Mouse (Mus musculus) ovary, postnatal 14 days (tissue): ENCODE results near the gene Slc23a2.

Source experiments
- DNase-seq: peaks from one replicate; pipeline ENCODE4 v3.0.0; 2022; ENCODE audit warnings: low spot score

The Slc23a2 gene

GRCm38 (mm10) chr2:132134758-132135157 lies 10.2 kb downstream of the Slc23a2 start:
- no peak for DNase-seq

DNA sequence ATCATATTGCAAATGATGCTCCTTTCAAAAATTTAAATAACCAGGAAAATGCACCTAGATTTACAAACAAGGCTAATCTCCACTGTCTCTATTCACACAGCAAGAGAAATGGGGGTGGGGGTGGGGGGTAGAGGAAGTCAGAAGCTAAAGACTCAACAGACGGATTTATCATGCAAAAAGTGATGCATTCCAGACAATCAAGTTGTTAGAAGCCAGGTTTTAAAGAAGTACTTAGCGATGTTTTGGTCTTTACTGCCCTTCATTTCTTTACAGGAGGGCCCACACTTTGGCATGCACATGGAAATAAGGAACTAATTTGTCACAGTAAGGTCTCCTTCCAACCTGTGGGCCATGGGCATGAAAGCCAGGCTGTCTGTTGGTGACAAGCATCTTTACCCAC lies 11.5 kb downstream of the Slc23a2 start:
- DNase-seq, result no peak

GRCm38 (mm10) chr2:132131266-132131665 lies 13.6 kb downstream of the Slc23a2 start:
- no peak for DNase-seq

DNA sequence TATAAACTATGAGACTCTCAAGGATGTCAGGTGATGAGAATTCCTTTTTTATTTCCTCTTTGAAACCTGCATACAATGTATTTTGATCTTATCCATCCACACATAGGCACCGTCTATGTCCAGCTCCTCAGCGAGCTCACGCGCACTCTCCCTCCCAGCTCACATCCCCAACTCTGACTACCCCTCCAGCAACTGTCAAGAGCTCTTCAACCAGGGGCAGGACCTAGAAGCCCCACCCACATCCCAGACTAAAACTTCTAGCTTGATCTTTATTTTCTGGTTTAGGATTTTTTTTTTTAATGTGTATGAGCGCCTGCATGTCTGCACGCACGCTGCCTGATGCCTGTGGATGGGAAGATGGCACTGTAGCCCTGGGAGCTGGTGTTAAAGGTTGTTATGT lies 14.9 kb downstream of the Slc23a2 start:
- no peak for DNase-seq

DNA sequence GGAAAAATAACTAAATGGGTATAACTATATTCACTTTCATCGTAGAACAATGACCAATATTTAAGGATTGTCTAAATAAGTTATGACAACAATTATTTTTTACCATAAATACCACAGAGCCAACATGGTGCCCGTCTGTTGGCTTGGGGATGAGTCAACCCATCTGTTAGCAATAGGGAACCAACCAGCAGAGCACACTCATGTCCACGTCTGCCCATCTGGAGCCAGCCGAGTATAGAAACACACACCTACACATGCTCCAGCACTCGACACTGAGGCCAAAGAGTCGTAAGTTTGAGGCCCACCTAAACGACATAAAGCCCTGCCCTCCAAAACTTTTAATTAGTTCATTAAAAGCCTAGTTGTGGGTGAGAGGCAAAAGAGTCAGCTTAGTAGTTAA lies 15.7 kb downstream of the Slc23a2 start:
- DNase-seq, result no peak

GRCm38 (mm10) chr2:132127904-132128303 lies 17.0 kb downstream of the Slc23a2 start:
- no peak for DNase-seq

DNA sequence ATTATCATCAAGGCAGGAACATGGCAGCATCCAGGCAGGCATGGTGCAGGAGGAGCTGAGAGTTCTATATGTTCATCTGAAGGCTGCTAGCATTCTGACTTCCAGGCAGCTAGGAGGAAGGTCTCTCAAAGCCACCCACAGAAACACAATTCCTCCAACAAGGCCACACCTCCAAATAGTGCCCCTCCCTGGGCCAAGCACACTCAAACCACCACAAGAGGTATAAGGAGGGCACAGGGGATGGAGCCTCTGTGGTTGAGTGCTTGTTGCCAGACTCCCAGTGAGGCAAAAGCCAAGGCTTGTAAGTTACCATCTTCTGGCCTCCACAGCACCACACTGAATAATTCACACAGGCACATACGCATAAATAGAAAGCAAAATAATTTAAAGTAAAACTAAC lies 18.6 kb downstream of the Slc23a2 start:
- DNase-seq, result no peak

DNA sequence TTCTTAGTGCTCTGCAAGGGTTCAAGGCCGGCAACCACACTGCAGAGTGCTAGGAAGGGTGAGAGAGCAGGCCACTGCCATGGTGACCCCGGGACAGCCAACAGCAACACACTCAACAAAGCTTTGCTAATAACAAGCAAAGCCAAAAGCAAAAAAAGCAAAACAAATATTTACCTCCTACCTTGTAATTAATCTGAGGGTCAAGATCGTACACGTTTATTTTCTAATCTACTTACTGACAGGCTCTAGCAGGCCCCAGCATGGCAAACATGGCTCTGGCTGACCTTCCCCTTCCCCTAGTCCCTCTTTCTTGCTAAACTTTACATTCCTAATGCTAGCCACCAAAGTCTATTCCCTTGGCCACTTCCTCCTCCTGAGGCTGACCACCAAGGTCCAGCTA lies 21.8 kb downstream of the Slc23a2 start:
- DNase-seq, result no peak

- no peak for DNase-seq
These were observed 23.9 kb downstream of the Slc23a2 start for GRCm38 (mm10) chr2:132121050-132121449.

DNA sequence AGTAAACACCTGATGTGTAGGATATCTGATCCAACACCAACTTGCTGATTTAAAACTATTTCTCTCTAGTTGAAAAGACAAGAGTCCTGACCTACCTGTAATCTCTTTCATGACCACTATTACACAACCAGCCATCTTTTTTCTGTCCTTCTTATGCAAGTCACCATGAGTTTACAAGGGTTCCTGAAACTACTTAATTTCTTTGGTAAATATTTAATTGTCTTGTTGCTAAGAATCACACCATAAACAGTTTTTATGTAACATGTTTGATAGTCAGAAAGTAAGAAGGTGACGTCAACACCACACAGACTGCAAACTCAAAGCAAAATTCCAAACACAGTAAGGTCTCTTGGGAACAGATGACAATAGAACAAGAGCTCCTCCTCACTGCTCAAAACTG lies 26.3 kb downstream of the Slc23a2 start:
- no peak for DNase-seq

DNA sequence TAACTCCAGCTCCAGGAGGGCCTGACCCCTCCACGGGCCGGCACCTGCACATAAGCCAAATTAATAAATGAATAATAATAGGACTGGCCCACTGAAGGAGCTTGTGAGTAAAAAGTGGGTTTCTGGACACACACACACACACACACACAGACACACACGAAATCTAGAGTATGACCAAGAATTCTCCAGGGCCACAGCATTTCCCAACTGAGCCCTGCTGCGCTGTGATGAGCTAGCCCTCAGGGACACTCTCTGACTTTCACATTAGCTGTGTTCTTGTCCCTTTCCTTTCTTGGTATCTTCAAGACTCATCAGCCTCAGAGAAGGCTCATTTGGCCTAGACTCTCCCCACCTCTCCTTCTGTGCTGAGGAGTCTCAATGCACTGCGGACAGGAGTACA lies 29.0 kb downstream of the Slc23a2 start:
- no peak for DNase-seq

GRCm38 (mm10) chr2:132115344-132115743 lies 29.6 kb downstream of the Slc23a2 start:
- no peak for DNase-seq

DNA sequence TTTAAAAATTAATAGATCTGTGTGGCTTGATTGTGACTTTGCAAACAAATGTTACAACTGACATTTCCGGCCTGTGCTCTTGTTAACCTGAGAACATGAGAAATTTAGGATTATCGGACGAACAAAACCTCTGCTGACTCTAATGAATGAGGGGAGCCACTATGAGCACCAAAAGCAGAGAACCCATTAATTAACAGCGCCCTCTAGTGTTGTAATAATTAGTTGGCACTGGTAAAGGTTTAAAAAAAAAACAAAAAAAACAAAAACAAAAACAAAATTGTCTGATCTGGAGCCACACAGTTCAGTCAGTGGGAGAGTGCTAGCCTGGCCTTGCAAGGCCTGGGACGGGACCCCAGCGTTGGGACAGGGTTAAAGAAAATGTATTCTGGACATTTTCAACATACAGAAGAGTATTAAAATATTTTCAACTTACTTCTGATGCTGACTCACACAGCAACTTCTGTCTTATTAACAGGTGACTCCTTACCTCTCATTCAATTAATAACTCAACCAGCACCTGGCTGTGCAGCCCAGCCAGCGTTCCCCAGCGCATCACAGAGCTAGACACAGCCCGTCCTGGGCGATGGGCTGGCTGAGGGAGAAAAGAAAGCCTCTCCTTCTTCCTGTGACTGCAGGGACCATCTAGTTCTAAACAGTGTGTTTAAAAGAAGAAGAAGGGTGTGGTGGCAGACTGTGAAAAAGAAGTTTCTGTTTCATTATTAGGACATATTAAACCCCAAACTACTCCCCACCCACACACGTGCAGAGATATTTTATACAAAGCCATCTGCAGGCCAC lies 30.7 kb downstream of the Slc23a2 start:
- DNase-seq, result no peak

DNA sequence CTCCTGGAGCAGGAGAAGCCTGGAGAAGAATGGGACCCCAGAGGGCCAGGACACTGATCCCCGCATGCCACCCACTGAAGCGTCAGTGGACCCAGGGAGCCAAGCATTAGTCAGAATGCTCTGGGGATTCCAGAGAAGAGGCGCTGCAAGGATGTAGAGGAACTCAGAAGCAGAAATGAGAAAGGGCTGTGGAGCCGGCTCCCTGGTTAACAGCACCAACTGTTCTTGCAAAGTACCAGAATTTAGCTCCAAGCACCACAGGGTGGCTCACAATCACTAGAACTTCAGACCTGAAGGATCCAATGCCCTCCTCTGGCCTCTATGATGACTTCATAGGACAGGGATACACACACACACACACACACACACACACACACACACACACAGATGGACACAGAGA lies 32.6 kb downstream of the Slc23a2 start:
- no peak for DNase-seq

GRCm38 (mm10) chr2:132111905-132112304 lies 33.0 kb downstream of the Slc23a2 start:
- no peak for DNase-seq

DNA sequence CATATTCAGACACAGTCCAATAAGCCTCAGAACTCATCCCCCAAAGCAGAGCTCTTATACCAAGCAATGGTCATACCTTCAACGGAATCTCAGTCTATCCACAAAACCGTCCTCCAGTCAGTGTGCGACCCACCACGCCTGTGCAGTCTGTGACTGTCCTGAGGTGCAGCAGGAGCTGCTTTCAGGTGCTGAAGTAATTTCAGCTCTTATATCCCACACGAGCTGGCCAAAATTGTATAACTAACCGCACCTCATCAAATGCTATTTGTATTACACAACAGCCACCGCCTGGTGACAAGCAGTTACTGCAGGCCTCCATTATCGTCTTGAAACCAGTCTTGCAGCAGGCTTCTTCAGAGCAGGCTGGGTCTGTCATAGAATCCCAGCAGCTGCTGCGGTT lies 33.6 kb downstream of the Slc23a2 start:
- peak; percentile 30 for DNase-seq

DNA sequence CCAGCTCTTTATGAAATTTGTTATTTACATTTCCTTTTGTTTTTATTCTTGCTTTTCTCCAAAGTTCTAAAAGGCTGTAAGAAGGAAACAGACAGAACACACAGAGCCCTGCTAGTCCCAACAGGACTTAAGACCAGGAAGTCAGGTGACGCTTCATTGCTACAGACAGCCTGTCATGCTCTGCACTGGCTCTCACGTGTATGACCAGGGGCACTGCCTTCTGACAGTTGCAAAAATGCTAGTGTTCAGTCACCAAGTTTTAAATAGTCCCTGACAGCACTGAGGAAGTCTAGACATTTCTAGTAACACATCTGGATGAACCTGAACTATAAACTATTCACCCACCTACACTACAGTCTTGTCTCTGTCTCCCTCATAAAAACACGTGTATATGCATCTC lies 34.2 kb downstream of the Slc23a2 start:
- DNase-seq, result no peak

- no peak for DNase-seq
These were observed 35.9 kb downstream of the Slc23a2 start for GRCm38 (mm10) chr2:132108988-132109387.

DNA sequence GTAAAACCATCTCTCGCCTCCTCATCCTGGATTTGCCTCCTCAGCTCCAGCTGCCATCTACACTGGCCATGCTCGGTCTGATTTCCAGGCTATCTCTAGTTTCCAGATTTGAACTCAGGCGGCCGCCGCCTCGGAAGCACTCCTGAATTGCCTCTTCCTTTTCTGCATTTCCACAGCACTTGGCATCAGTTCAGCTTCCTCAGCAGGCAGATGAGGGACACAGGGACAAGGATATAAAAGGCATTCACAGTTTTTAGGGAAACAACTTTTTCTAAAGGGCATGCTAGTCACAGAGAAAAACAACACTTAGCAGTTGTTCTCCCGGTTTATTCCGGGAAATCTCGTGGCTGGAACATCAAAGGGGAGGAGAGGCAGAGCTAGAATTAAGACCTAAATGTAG lies 37.3 kb downstream of the Slc23a2 start:
- no peak for DNase-seq

DNA sequence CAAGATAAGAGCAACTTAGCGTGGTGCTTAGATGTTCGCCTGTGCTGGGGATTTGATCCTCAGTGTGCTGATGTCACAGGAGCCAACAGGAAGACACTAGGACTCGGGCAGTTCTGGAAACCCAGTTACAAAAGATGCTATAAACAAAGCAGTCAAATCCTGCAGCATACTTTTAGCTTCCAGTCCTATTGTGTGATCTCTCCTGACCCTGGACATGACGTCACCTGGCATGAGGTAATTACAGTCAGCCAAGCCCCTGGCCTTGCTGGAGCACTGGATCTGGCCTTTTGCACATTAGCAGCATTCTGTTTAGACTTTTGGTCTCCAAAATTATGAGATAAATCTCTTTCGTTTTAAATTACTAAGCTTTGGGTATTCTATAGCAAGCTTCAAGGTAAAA lies 38.8 kb downstream of the Slc23a2 start:
- no peak for DNase-seq

DNA sequence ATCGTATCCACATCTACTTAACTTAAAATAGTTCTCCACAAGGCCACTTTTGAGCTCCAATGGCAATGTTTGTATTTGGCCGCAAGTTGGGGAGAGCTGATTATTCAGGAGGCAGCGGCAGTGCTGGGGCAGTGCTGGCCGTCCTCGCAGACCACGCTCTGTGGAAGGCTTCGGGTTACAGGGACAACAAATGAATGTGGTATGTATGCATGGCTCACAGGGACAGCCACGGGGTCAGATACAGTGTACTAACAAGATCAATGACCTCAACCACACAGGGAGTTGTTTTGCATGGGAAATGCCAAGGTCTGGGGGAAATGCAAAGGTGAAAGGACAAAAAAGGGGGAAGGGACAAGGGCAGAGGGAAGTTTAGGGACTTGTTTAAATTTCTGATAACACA lies 41.6 kb downstream of the Slc23a2 start:
- DNase-seq, result no peak

DNA sequence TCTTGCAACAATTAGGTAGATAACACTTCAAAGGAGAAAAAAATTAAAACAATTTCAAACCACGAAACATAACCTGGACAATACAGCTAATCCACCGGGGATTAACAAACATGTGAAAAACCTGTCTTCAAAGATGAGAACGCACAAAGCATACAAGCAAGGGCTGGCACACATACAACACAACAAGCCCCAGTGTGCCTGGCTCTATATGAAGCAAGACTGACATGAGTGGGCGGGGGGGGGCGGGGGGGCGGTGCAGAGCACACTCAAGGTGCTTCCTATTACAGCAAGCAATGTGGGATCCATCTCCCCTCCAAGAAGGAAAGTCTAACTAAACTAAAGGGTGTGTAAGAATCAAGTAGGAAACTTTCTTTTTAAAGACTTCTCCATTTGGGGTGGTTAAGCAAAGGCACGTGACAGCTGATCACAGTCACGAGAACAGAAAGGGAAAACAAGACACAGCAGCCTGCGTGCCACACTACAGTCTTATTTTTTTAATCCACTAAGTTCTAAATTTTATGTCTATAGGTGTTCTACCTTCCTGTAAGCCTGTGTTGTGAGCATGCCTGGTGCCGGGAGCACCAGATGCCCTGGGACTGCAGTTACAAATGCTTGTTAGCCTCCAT lies 42.3 kb downstream of the Slc23a2 start:
- DNase-seq, result no peak

DNA sequence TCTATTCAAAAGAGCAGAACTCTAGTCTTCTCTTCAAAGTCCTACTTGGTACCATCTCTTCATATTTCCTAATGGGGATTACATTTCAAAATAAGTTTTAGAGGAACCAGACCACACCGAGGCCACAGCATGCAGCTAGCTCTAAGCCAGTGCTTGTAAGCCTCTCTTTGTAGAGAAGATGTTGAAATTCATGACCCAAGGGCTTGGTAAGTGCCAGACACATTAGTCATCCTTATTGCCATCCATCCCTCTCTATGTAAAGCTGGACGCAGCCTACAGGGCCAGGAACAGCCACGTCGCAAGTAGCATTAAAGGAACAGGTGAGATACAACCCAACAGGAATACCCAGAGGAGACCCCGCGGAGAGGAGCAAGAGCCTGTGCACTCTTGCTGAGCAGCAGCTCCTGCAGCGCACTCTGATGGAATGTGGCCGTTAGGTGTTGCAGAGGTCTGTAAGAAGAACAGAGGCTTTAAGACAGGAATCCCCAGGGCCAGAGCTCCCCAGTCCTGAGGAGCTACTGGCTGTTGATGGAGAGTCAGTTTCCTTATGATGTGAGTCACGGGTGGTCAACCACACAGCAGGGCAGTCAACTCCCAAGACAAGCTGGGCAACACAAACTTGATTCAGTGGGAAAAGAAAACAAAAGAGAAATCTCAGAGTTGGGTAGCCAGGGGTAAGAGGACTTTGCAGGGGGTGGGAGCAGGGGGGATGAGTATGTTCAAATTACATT lies 45.8 kb downstream of the Slc23a2 start:
- DNase-seq, result no peak
